Mouse (Mus musculus) left cerebral cortex, adult 18-20 months (tissue): Measurements from ENCODE around the gene Mlf2. TPM values are rescaled to one million over a fixed set of nuclear protein-coding genes. Genes with fewer than 3 reads are reported as not detected.

ENCODE experiments used
- DNase-seq, 2 experiments: peaks; one replicate each; pipeline ENCODE4 v3.0.0; 2021 to 2022; ENCODE audit warnings: low spot score in 2 of 2, mixed read lengths in 1 of 2
- total RNA-seq, 2 experiments: library from RNA; stranded (reverse); gene quantifications; 2 replicates each; pipeline ENCODE4 v1.2.3; 2021

Gene Mlf2
- total RNA-seq, 2 experiments from 2014 or later: 626 to 639 TPM

DNA sequence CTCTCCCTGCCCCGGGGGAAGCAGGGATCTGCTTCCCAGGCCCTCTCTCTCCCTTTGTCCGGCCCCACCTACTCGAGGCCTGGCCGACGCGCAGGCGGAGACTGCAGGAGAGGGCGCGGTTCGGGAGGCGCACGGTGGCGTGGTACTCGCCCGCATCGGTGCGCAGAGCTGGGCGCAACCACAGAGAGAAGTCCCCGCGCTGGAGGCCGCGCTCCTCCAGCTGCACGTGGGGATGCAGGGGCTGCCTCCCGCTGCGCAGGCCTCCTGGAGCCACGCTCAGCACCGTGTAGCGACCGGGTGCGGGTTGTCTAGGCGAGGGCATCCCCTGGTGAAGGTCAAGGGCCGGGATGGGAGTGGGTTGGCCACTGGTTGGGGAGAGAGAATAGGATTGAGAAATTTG is 21.2 kb upstream of the Mlf2 start:
- peak in 1 of 2 experiments; percentile 15 for DNase-seq

DNA sequence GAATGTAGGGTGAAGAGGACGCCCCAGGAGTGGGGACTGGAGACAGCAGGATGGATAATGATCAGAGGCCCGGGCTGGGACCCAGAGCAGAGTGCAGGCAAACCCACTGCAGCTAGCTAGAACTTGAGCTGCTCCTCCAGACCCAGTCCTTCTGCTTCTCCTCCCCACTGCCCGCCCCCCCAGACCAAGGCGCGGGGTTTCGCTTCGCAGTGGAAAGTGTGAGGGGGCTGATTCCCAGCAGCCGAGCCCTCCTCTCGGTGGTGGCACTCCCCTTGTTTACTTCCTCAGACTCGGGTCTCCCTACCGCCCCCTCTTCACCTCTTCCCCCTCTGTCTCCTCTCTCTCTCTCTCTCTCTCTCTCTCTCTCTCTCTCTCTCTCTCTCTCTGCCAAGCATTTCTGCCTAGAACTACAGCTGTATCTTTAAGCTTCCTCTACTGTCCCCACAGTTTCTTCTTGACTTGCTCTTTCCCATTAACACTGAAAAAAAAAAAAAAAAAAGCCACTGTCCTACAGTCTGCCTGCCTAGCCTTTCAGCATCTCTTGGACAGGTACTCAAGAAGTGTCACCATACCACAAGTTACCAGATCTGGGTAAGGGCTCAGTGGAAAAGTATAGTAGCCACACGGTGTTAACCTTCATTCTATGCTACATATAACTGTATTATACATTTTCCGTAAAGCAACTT is 19.5 kb upstream of the Mlf2 start, which contains the start of gene Lag3:
Gene Lag3, minus strand, starts transcription at position 173 of the 686 bp plus-strand sequence.
- no peak for DNase-seq

DNA sequence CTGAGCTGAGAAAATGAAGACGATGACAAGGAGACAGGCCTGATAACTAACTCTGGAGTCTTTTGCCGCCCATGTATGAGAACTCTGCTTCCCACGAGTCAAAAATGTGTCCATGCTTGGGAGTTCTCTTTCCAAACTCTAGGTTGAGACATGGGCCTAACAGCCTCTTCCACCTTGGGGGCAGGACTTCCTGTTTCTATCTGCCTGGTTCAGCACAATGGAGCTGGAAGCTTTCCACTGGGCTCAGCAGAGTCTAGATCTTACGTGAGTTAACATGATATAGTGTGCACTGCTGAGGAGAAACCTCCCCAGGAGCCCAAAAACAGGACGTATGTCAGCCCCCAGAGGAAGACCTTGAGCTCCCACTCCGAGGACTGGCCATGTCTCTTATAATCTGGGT is 18.0 kb upstream of the Mlf2 start:
- DNase-seq: no peak

DNA sequence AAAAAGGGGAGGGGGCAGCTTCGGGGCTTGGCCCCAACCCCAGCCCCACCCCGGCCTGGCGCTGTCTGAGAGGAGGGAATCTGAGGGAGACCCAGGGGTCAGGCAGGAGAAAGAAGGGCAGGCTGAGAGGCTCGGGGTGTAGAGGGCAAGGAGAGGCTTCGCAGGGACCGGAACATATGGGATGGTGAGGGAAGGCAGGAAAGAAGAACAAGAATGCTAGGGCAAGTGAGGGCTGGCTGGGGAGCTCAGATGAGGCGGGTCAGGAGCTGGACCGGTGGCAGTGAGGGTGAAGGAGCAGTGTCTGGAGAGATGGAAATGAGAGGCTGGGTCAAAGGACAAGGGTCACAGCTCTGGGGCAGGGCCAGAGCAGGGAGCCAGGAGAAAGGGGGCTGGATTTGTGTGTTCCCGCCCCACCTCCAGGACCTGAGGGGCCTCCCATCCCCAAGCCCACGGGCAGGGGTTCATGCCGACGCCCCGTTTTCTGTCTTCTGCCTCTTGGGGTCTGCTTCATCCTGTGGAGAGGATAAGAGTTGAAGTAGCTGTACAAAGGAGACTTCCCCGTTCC is 17.4 kb upstream of the Mlf2 start:
- DNase-seq: no peak

DNA sequence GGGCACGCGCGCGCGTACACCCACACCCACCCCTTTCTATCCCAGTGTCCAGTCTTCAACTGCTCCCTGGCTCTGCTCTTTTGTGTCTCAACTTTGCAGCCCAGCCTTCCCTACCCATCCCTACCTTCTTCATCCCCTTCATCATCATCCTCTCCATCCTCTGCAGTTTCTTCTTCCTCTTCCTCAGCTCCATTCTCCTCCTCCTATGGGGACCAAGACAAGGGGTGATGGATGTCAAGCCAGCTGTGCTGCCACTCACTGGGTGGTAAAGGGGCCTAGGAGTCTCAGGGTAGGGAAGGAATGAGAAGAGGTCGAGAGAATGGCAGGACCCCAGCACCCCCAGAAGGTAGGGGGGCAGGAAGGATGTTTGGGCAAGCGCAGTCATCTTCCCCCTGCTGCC is 16.7 kb upstream of the Mlf2 start:
- DNase-seq: no peak

DNA sequence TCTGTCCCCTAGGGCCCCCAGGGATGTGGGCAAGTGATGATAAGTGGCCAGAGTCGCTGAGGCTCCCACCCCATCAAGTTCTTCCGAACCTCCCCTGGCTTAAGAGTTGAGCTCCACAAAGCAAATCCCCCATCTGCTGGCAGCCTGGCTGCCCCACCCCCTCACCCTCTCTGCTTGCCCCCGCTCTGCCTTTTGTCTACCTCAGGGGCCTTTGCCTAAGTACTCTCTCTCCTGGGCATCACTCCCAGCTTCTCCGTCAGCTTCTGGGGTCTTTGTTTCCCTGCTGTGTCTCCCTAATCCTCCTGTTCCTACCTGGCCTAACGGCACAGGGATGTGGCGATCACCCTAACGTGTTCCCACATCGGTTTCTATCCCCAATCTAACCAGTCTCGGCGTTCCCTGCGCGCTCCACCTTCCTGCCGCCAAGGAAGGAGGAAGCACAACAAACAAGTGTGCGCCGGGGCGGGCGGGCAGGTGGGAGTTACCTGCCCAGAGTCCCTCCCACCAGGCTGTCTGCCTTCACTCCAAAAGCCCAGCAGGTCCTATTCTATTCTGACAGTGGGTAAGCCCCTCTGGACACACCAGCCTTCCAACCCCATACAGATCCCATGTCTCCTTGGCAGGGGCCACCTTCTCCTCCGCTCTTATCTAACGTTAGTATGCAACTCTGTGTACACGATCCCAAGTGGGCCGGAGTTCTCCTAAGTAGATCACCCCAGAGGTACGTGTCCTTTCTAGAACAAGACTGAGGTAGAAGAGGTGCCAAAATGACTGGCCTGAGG is 15.8 kb upstream of the Mlf2 start:
- DNase-seq: no peak

DNA sequence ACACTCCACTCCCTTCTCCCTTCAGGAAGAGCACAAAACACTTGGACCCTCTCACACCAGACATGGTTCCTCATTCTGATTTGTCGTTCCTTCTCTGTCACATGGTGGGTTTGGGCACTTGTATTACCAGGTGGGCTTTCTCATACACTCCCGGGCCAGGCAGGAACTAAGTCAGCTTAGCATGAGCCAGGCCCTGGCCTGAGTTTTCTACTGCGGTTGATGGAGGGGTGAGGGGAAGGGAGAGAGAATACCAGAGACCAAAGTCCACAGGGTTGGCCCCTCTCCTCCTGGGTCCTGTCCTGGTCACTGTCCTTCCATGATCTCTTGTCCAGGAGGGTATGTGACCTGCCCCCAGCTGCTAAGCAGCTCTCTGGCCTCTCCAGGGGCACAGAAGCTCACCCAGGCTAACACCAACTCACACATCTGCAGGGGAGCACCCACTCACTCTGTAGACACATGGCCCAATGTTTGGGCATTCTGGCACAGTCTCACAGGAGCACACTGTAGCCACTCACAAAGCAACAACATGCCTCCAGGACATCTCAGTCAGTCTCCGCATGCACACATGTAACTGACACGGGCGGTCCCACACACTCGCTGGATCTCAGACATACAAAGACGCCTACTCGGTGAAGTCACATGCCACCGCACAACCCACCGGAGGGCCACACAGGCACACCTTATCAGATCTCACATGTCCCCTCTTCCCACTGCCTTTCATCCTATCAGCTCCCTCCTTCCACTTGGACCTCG is 15.1 kb upstream of the Mlf2 start:
- peak; percentile 66 to 78 for DNase-seq

DNA sequence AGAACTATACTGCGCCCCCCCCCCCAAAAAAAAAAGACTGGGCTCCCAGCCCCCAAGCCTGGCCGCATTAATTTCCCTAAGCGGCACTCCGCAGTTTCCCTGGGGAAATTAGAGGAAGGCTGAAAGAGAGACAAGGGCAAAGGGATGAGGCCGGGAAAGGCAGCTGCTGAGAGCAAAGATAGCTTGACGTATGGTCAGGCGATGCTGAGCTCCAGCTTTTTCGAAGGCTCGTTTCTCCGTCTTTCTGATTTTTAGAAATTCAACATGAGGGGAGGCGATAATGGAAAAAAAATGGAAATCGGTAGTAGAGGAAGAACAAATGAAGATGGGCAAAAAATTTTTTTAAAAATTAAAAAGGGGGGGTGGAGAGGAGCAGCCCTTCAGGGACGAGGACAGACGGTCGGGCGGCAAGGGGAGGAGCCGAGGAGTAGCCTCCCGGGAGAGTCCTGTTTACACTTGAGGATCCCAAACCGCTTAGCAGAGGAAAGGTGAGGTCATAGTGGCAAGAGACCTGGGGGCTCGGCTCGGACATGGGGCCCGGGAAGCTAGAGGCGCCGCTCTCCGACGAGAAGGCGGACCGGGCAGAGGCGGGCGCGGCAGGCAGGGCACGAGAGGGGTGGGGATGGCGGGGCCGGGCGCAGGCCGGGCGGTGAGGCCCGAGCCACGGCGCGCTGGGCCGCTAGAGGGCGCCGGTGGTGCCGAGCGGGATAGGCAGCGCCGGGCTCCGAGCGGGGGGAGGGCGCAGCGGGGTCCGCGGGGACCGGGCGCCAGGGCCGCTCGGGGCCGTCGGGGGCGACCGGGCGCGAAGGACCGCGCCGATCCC is 14.3 kb upstream of the Mlf2 start:
- peak; percentile 90 to 91 for DNase-seq

DNA sequence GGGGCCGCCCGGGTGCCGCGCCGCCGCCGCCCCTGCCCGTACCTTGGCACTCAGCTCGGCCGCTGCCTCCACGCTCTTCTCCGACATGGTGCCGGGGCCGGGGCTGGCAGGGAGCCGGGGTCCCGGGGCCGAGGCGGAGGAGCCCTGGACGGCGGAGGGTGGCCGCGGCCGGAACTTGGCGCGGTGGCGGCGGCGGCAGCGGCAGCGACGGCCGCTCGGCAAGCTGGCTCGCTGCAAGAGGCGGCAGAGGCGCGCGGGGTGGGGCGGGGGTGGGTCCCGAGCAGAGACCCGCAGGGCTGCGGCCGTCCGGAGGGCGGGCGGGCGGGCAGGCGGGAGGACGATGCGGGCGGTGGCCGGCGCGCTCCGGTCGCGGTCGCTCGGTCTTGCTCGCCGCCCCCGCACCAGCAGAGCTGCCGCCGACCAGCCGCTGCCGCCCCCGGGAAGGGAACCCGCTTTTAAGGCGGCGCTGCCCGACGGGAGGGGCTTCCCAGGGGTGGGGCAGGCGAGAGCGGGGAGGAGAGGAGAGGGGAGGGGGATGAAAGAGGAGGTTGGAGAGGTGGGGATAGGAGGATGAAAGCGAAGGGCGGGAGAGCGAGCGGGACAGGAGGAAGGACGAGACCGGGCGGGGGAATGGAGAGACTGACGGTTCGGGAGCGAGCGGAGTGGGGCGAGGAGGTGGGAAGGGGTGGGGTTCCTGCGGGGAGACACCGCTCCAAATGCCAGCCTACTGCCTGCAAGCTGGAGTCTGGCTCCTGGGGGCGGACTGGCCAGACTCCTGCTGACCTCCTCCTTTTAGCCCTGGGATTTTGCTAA is 13.5 kb upstream of the Mlf2 start:
- peak; percentile 89 to 94 for DNase-seq

DNA sequence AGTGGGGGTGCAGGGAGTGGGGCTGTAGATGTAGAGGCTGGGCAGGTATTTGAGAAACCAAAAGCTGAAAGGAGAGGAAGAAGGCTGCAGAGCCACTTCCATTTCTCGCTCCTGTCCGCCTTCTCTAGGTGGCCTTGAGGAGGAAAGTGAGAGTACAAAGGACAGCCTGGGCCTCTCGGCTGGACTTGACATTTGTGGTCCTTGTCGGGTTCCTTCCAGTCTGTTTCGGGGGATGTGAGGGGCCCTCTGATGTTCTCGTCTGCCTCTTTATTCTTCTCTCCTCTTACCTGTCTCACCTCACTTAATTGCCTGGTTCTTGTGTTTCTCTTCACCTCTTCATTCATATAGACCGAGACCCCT is 12.9 kb upstream of the Mlf2 start:
- DNase-seq: no peak

DNA sequence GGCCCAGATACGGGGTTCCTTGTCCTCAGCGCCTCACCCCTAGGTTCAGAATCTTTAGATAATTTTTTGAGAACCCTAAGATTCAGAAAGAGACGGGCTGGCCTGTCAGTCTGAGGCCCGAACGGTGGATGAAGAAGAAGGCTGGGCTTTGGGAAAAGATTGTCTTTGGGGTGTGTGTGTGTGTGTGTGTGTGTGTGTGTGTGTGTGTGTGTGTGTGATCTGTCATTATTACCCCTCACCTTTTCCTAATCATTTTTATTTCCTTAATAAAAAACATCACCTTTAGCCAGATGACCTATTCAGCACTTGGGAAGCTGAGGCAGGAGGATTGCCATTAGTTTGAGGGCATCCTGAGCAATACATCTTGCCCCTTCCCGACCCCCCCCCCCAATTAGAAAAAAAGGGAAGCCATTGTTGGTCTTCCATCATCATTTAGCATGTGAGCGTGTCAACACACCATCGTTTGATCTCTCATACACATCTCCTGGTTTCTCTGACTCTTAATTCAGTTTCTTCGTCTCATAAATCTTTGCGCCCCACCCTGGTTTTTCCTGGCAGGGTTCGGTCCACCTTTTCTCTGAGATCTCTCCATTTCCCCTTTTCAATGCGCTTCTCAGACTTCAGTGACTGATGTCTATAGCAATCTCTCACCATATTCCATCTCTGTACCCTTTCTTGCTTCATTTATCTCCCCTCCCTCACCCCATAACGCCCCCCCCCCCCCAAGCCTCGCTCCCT is 12.1 kb upstream of the Mlf2 start:
- DNase-seq: no peak

DNA sequence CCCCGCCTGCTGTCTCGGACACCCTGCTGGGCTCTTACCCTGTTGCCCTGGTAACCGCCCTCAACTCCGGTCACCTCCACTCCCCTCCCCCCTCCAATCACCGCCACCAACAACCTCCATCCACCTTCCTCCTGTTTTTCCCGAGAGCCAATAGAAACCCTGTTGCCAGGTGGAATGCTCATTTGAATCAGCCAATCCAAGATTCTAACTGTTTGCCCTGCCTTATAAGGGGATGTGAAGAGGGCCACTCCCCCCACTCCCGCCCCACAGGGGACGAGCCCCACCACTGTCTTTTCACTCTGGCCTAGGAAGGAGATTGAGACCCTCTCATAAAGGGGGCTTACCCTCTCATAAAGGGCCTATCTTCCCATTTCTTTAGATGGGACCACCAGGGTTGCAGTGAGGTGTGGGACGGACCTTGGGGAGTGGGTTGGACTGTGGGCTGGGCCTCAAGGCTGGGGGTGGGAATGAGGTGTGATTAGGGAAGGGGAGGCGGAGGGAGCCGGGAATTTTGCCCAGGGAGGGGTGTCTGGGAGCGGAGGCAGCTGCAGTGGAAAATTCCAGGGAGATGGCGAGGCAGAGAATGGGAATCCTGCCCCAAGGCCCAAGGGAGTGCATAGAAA is 11.4 kb upstream of the Mlf2 start, which contains the start of gene Ptms:
Gene Ptms, minus strand, starts transcription at position 409 of the 623 bp plus-strand sequence.
- peak; percentile 89 to 93 for DNase-seq

DNA sequence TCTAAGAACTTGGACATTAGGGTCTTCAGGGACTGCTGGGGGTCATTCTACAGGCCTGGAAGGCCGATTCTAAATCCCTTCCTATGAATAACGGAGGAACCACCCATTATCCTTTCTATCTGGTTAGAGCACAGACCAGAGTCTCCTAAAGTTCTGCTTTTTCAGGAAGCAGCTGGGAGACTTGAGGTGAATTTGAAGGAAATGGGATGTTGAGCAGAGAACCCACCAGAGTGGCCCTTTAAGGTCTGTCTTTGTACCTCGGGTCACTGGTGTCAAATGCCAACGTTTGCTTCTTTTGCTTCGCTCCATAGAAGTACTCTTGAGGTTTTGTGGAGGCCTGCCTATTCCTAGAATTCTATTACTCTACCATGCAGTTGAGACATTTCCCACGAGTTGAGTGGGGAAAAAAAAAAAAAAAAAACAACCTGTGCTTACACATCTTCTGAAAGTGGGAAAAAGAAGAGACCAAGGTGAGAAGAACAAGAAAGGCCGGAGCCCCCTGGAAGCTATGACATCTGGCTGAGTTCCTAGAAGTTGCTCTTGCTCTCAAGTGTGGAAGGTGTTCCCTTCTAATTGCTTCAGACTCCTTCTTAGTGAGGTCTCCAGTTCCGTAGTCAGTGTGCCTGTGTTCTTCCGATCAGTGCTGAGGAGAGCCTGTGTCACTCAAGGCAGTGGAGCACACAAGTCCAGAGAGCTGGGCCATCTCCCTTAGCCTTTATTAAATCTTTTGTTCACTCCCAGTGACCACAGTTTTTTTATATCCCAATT is 10.7 kb upstream of the Mlf2 start:
- no peak for DNase-seq

DNA sequence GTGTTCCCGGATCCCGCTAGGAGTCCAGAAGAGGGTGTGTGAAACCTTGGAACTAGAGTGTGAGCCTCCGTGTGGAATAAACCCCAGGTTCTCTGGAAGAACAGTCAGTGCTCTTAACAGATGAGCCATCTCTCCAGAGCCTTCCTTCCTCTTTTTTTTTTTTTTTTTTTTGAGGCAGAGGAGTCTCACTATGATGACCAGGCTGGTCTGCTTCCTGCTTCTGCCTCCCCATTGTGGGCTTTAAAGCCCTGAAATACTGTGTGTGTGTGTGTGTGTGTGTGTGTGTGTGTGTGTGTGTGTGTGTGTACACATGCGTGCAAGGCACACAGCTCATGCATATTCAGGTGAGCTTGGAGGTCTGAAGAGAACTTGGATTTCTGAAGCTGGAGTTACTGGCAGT is 9.6 kb upstream of the Mlf2 start:
- no peak for DNase-seq

DNA sequence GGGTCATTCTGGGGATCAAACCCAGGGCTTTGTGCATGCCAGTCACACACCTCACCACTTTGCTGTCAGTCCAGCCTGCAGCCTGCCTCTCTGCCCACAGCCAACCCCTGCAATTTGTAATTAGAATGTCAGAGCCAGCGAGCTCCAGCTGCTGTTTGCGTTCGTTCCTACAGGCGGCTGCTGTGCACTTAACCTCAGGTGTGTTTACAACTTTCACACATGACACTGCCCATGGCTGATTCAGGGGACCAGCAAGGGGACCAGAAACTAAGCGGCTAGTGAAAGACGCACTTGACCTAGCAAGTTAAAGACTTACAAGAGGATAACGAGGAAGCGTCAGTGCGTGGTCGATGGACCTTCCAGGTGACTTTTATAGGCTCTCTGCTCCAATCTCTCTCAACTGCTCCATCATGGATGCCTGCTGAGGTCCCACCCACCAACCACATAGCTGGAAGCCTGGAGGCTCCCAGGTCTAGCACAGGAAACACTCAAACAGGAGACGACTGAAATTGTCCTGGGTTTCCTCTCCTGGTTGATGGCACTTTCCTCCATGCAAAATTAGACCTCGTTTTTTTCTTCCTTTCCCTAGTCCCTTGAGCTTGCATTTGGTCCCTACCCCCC is 5.9 kb upstream of the Mlf2 start:
- no peak for DNase-seq

DNA sequence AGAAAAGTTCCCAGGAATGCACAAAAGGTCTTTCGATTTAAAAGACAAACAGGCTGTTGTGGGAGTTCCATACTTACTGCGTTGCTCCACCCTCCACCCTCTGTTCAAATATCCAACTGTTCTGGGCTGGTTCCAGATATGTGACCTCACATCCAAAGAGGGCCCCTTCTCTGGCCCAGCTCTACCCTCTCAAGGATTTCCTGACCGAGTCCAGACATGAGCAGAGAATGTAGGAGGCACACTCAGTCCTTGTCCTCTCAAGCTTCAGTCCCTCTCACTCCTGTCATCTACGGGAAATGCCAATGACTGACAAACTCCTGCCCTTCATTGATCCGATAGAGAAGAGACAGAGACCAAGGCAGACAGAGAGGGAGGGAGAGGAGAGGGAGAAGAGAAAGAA is 5.2 kb upstream of the Mlf2 start:
- no peak for DNase-seq

DNA sequence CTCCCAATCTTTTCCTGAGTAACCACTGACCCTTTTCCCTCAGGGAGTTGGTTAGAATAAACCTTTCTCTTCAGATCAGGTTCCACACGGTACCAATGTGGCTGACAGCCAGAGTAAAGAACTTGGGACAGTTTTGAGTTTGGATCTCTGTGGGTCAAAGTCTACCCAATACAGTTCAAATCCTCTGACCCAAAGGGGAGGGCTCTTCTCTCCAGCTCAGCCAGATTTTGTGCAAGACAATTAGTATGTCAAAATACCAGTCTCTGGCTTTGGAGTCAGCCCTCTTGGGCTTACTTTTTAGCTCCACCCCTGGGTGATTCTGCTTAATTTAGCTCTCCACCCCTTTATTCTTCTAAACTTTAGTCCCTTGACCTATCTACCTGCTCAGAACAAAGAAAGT is 955 bp upstream of the Mlf2 start:
- no peak for DNase-seq
